Mouse (Mus musculus): Measurements from ENCODE around the gene Chtf18. TPM values are rescaled to one million over a fixed set of nuclear protein-coding genes. Genes with fewer than 3 reads are reported as not detected.
"Not testable (repeated sequence)": the region's sequence is repeated elsewhere in the genome, so short reads cannot be mapped to it uniquely, and the experiment has no call there.

Chtf18 gene
- polyA plus RNA-seq, 1 experiment from 2014 or later = 45.9 TPM

DNA sequence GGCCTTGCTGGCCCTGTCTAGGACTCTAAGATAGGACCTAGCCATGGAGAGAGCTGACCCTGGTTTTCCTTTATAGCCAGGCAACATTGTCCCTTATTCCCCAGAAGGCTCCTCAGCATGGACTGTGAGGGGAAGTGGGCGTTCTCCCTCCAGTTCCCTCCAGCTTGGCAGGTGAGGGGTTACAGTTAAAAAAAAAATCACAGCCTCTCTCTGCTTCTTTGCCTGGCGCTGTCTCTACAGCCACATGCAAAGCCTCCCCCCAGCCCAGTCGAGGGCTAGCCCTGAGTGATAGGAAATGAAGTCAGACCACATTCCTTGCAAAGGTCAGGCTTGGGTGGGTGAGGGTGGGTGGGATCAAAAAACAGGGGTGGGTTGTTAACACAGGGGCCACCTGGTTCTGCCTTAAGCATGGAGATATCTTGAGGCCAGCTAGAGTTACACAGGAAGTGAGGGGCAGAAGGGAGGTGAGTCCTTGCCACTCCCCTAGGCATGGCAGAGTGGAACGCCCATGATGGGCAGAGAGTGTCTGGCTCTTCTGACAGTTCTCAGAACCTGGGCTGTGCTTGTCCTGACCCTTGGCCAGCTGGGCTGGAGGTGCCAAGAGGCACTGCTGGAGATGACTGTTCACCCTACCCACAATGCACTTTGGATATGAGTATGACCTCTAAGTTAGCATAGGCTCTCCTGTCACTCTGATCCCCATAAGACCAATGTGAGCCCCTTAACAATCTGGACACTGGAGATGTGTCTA lies 28.6 kb upstream of the Chtf18 start:
- 33% methylated on average over 4 of the region's 4 CpGs for WGBS
- Histone ChIP-seq H3K36me3 (no peaks in the 10 kb centered on the region), H3K9me3 (no peaks in the 10 kb centered on the region), H3K9ac (0 out of 2 replicates have a peak overlapping the region, but pooled peaks have one; percentile 20), H3K27me3 (no peaks in the 10 kb centered on the region), H3K4me1 (peaks cover 16% of the 10 kb centered on the region), H3K4me2 (replicated peaks) (no peak overlapping the region), H3K4me3 (no peak overlapping the region), H3K27ac (no peak overlapping the region)
- ATAC-seq (ENCODE audit: insufficient number of reproducible peaks, insufficient read depth, low FRiP score, low TSS enrichment) = no peak; the same call in 1 of the 2 replicates

DNA sequence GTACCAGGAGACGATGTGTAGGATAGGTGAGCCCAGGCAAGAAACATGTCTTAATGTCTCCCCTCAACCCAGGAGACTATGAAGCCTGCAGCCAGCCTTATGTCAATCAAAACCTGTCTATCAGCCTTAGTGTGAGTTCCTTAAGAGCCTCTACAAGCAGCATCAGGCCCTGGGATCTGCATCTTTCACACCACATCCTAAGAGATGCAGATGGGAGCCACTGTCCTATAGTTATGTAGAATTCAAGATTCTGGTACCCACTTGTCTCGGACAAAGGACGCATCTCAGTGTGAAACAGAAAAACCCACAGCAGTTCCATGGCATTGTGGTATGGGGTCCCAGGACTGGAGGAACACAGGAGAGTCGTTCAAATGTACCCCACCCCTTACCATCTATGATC lies 27.9 kb upstream of the Chtf18 start:
- Histone ChIP-seq H3K9me3 (no peaks in the 10 kb centered on the region), H3K4me1 (peaks cover 16% of the 10 kb centered on the region), H3K9ac (no peak overlapping the region), H3K4me3 (no peak overlapping the region), H3K36me3 (no peaks in the 10 kb centered on the region), H3K4me2 (replicated peaks) (no peak overlapping the region), H3K27me3 (no peaks in the 10 kb centered on the region), H3K27ac (no peak overlapping the region)
- ATAC-seq (ENCODE audit: insufficient number of reproducible peaks, insufficient read depth, low FRiP score, low TSS enrichment) = no peak
- 82% methylated on average over 4 of the region's 4 CpGs for WGBS

DNA sequence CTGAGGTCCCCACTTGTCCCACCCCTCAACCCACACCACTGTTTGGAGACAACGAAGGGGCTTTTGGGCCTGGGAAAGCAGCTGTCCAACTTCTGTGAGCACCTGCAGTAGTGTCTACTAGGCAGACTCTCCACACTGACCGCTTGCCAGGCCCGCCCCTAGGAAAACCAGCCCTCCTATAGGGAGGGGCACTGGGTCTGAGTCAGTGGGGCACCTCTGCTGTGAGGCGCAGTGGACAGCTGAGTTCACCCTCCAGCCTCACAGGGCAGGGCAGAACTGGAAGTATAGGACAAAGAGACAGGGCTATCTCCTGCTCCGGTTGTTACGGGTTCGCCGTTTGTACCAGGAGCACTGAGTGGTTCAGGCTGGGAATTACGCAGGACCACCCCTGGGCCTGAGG lies 27.0 kb upstream of the Chtf18 start, which contains the start of gene Msln:
Gene Msln (minus strand): TSS at position 138 of the 400 bp plus-strand sequence.
- no peak within 1 kb of the TSS for H3K4me2 ChIP-seq (replicated peaks)
- no peak within 1 kb of the TSS for H3K27ac ChIP-seq
- no peaks in the 10 kb centered on the region for H3K36me3 ChIP-seq
- H3K9ac ChIP-seq = no peak within 1 kb of the TSS
- 85% methylated on average over 9 of the region's 9 CpGs for WGBS
- no peak within 1 kb of the TSS for H3K4me3 ChIP-seq
- no peaks in the 10 kb centered on the region for H3K27me3 ChIP-seq
- peaks cover 16% of the 10 kb centered on the region for H3K4me1 ChIP-seq
- H3K9me3 ChIP-seq = no peaks in the 10 kb centered on the region
- ATAC-seq (ENCODE audit: insufficient number of reproducible peaks, insufficient read depth, low FRiP score, low TSS enrichment) = no peak

DNA sequence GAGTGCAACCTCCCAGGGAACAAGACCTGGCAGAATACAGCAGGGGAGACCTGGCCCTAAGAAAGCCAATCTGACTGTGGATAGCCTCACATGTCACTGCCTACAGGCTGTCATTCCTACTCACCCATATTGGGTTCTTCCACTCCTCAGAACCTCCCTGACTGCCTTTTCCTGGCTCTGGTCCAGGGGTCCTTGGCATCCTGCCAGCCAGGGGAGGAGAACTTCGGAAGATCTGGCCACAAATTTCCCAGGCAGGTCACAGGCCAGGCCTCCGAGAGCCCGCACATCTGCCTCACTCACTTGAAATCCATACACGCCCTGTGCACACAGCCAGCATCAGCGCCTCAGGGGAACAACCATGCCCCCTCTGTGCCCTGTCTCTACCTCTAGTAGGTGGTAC lies 24.2 kb upstream of the Chtf18 start:
- 48% methylated on average over 5 of the region's 5 CpGs for WGBS
- Histone ChIP-seq H3K9ac (no peak overlapping the region), H3K9me3 (no peaks in the 10 kb centered on the region), H3K4me3 (no peak overlapping the region), H3K27ac (no peak overlapping the region), H3K27me3 (no peaks in the 10 kb centered on the region), H3K4me1 (peaks cover 16% of the 10 kb centered on the region), H3K4me2 (replicated peaks) (no peak overlapping the region), H3K36me3 (no peaks in the 10 kb centered on the region)
- ATAC-seq (ENCODE audit: insufficient number of reproducible peaks, insufficient read depth, low FRiP score, low TSS enrichment) = no peak

DNA sequence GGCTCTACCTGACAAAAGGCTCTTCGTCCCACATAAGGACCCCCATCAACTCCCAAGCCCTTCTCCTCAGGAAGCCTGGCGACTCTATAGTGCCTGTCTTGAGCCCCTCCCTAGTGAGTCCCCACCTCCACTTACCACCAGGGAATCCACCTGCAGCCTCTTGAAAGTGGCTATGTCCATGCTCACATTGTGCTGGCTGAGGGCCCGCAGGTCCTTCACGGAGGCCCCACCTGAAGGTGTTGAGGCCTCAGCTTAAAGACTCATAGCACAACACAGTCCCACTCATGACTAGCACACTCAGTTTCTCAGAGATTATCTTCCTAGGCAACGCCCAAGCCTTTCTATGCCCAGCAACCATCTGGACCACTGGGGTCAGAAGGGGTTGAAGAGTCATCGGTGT lies 22.1 kb upstream of the Chtf18 start:
- Histone ChIP-seq H3K4me3 (no peak overlapping the region), H3K27ac (no peak overlapping the region), H3K27me3 (peaks cover 6% of the 10 kb centered on the region; the same call in 1 of the 2 replicates), H3K4me1 (peaks cover 10% of the 10 kb centered on the region; the same call in 1 of the 2 replicates), H3K4me2 (replicated peaks) (no peak overlapping the region), H3K36me3 (no peaks in the 10 kb centered on the region), H3K9ac (no peak overlapping the region), H3K9me3 (no peaks in the 10 kb centered on the region)
- 76% methylated on average over 6 of the region's 6 CpGs for WGBS
- ATAC-seq (ENCODE audit: insufficient number of reproducible peaks, insufficient read depth, low FRiP score, low TSS enrichment) = no peak

DNA sequence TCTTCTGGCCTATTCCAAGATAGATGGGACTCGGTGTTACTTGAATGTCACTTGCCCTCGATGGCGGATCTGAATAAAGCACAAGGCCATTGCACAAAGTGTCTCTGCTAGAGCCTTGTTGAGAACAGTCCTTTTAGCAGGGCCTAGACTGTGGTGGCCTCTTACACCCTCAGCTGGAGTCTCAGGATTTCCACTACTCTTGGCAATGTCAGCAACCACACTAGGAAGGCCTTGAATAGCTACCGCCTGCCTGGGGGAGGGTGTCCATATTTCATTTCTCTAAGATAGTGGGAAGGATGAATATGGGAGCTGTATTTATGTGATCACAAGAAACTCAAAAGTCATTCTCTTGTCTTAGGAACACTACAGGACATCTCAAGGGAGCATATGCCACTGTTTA lies 21.0 kb upstream of the Chtf18 start:
- H3K4me2 ChIP-seq (replicated peaks) = no peak overlapping the region
- H3K4me1 ChIP-seq = peaks cover 10% of the 10 kb centered on the region; the same call in 1 of the 2 replicates
- H3K9me3 ChIP-seq = no peaks in the 10 kb centered on the region
- H3K9ac ChIP-seq = no peak overlapping the region
- peaks cover 9% of the 10 kb centered on the region; the same call in 1 of the 2 replicates for H3K27me3 ChIP-seq
- no peak overlapping the region for H3K27ac ChIP-seq
- no peaks in the 10 kb centered on the region for H3K36me3 ChIP-seq
- no peak for ATAC-seq (ENCODE audit: insufficient number of reproducible peaks, insufficient read depth, low FRiP score, low TSS enrichment)
- WGBS = 89% methylated on average over 4 of the region's 4 CpGs
- no peak overlapping the region for H3K4me3 ChIP-seq

DNA sequence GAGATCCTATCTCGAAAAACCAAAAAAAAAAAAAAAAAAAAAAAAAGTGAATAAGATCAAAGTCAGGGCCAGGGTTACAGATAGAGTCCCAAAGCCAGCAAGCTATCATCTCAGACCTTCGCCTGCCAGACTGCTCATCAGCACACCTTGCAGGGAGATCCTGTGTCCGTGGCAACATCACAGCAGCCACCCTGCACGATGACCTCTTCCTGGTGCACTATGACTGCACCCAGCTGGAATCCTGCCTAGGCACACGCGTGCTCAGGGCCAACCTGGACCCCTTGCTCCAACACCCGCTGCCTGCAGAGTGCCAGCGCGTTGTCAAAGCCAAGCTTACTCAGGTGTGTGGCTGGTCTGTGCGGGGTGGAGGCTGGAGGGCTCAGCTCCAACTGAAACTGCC lies 17.1 kb upstream of the Chtf18 start:
- Histone ChIP-seq H3K4me1 (no peaks in the 10 kb centered on the region), H3K27ac (no peak overlapping the region), H3K9ac (no peak overlapping the region), H3K4me2 (replicated peaks) (no peak overlapping the region), H3K27me3 (peaks cover 9% of the 10 kb centered on the region; the same call in 1 of the 2 replicates), H3K4me3 (no peak overlapping the region), H3K9me3 (no peaks in the 10 kb centered on the region), H3K36me3 (no peaks in the 10 kb centered on the region)
- ATAC-seq (ENCODE audit: insufficient number of reproducible peaks, insufficient read depth, low FRiP score, low TSS enrichment) = no peak
- 83% methylated on average over 9 of the region's 10 CpGs for WGBS

DNA sequence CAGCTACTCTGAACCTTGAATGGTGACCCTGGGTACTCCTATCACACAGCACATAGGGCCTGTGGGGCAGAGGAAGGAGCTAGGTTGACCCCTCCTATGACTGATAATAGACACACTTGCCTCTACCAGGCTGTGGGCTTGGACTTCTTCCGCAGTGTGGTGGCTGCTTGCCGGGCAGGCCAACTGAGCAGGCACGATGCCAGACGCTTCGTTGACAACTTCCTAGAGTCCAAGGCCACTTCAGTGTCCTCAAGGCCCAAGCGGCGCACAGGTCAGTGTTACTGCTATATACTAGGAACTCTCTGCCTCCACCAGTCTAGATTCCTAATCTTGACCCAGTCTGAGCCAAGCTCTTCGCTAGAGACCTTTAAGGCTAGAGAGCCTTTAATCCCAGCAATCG lies 16.6 kb upstream of the Chtf18 start:
- no peak overlapping the region for H3K27ac ChIP-seq
- no peaks in the 10 kb centered on the region for H3K9me3 ChIP-seq
- no peak overlapping the region for H3K4me3 ChIP-seq
- ATAC-seq (ENCODE audit: insufficient number of reproducible peaks, insufficient read depth, low FRiP score, low TSS enrichment) = no peak
- H3K9ac ChIP-seq = no peak overlapping the region
- no peaks in the 10 kb centered on the region for H3K36me3 ChIP-seq
- 93% methylated on average over 9 of the region's 9 CpGs for WGBS
- peaks cover 9% of the 10 kb centered on the region; the same call in 1 of the 2 replicates for H3K27me3 ChIP-seq
- H3K4me2 ChIP-seq (replicated peaks) = no peak overlapping the region
- no peaks in the 10 kb centered on the region for H3K4me1 ChIP-seq

DNA sequence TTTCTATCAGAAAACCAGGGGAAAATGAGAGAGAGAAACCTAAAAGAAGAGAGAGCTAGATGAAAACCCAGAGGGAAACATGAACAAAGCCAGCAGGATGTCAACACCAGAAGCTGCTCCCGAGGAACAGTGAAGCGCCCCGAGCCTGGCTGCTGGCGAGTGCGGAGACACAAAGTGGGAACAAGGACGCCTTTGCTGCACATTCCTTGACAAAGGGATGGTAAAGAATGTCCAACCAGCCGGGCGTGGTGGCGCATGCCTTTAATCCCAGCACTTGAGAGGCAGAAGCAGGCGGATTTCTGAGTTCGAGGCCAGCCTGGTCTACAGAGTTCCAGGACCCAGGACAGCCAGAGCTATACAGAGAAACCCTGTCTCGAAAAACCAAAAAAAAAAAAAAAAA lies 14.3 kb upstream of the Chtf18 start:
- H3K36me3 ChIP-seq; H3K9me3 ChIP-seq; H3K4me2 ChIP-seq (replicated peaks); H3K4me1 ChIP-seq; H3K9ac ChIP-seq; H3K27ac ChIP-seq; ATAC-seq (ENCODE audit: insufficient number of reproducible peaks, insufficient read depth, low FRiP score, low TSS enrichment); H3K4me3 ChIP-seq: not testable (repeated sequence)
- H3K27me3 ChIP-seq = peaks cover 14% of the 10 kb centered on the region; the same call in 1 of the 2 replicates
- 65% methylated on average over 12 of the region's 12 CpGs for WGBS

DNA sequence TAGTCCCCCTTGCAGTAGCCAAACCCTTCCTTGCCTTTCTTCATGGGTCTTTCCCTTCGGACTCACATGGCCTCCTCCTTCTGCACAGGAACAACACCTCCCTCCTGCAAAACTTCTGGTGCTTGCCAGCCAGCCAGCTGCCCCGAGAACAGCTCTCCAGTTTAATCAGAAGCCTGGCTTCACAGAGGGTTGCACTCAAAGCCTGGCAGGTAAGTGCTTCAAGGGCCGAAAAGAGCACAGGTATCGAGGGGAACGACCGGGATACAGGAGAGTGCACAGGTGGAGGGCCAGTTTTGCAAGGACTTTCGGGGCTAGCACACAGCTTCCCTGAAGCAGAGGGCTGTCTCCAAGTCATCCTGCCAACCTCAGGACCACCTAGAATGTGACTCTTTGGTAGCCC lies 11.6 kb upstream of the Chtf18 start:
- Histone ChIP-seq H3K4me1 (no peaks in the 10 kb centered on the region), H3K27me3 (peaks cover 7% of the 10 kb centered on the region; the same call in 1 of the 2 replicates), H3K27ac (no peak overlapping the region), H3K4me3 (no peak overlapping the region), H3K9me3 (no peaks in the 10 kb centered on the region), H3K4me2 (replicated peaks) (no peak overlapping the region), H3K9ac (no peak overlapping the region), H3K36me3 (no peaks in the 10 kb centered on the region)
- ATAC-seq (ENCODE audit: insufficient number of reproducible peaks, insufficient read depth, low FRiP score, low TSS enrichment) = no peak
- WGBS = 83% methylated on average over 7 of the region's 7 CpGs

DNA sequence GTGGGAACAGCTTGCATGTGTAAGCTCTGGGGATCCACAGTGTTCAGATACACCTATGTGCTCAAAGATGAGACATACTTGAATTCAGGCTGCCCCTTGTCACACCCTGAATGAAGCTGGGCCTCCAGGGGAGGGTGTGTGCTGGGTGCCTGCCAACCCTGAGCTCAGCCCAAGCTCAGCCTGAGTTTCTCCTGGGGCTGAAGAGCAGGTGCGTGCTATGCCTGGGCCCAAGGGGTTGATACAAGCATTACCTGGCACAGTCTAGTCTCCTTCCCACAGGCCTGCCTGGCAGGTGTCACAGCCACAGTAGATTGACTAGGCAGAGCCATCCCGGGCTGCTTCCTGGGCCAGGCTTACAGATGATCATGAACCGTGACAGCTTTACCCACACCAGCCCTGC lies 8.5 kb upstream of the Chtf18 start, which contains the start of gene Mslnl:
Gene Mslnl (plus strand): TSS at position 298 of the 400 bp plus-strand sequence.
- Histone ChIP-seq H3K27me3 (peaks cover 4% of the 10 kb centered on the region; the same call in 1 of the 2 replicates), H3K4me3 (no peak within 1 kb of the TSS), H3K4me2 (replicated peaks) (no peak within 1 kb of the TSS), H3K36me3 (peaks cover 6% of the 10 kb centered on the region; the same call in 1 of the 2 replicates), H3K27ac (no peak within 1 kb of the TSS), H3K9me3 (no peaks in the 10 kb centered on the region), H3K4me1 (no peaks in the 10 kb centered on the region), H3K9ac (no peak within 1 kb of the TSS)
- 75% methylated on average over 3 of the region's 3 CpGs for WGBS
- no peak for ATAC-seq (ENCODE audit: insufficient number of reproducible peaks, insufficient read depth, low FRiP score, low TSS enrichment)

DNA sequence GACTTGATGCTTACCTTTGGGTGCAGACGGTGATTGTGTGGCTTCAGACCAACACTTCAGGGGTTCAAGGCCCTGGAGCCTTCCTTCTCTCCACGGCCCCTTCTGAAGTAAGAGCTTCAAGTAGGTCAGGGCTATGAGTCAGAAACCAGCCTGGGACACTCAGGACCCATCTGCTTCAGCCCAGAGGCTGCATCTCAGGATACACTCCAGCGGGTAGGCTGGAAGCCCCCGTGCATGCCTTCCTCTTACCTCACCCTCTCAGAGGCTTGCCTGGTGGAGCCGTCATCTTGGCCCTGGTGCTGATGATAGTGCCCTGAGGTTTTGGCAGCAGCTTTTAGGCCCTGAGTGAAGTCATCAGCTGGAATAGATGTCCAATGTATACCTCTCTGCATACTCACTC lies 8.0 kb upstream of the Chtf18 start:
- Histone ChIP-seq H3K4me1 (no peaks in the 10 kb centered on the region), H3K27me3 (peaks cover 4% of the 10 kb centered on the region; the same call in 1 of the 2 replicates), H3K4me2 (replicated peaks) (no peak overlapping the region), H3K27ac (no peak overlapping the region), H3K4me3 (no peak overlapping the region), H3K9me3 (no peaks in the 10 kb centered on the region), H3K9ac (no peak overlapping the region), H3K36me3 (peaks cover 11% of the 10 kb centered on the region; the same call in 1 of the 2 replicates)
- WGBS = 83% methylated on average over 5 of the region's 5 CpGs
- ATAC-seq (ENCODE audit: insufficient number of reproducible peaks, insufficient read depth, low FRiP score, low TSS enrichment) = no peak

Data from embryonic facial prominence, embryonic 12.5 days (tissue).